Mouse (Mus musculus) cortical plate, adult 2 months (tissue): ENCODE measurements around the gene Tomm40.

ENCODE experiments used
- CTCF ChIP-seq: fragments of 200-500 bp; IDR thresholded peaks from 2 replicates; pipeline ENCODE4 v1.5.1; 2011; ENCODE audit warnings: mild to moderate bottlenecking, control low read depth, low read length; ENCODE audit not compliant: insufficient read depth; ENCODE audit errors: extremely low read depth
- POLR2A ChIP-seq: fragments of 200-500 bp; IDR thresholded peaks from 2 replicates; pipeline ENCODE4 v1.6.1; 2011; ENCODE audit warnings: mild to moderate bottlenecking, low read length, control low read depth; ENCODE audit not compliant: insufficient read depth; ENCODE audit errors: extremely low read depth

GRCm38 (mm10) chr7:19722754-19723195, 7.5 kb upstream of the Tomm40 start:
- TF ChIP-seq POLR2A = no peak
- TF ChIP-seq CTCF = no peak
